Mouse (Mus musculus): ENCODE measurements at regions not wholly inside any gene's neighbourhood (a gene's known extent, or its start where the extent isn't known, plus 50 kb on each side); places are given as distances from the start of the nearest gene placed in this dataset.

- DNase-seq = peak; percentile 73
These were observed 55.5 kb upstream of the Hes1 start for GRCm38 (mm10) chr16:30008451-30009357.

- peak; percentile 23 for DNase-seq
These were observed 54.5 kb upstream of the Hes1 start for GRCm38 (mm10) chr16:30009521-30010186.

- DNase-seq = peak; percentile 52
These were observed 51.1 kb upstream of the Hes1 start for GRCm38 (mm10) chr16:30013123-30013522.

- no peak for DNase-seq
These were observed 50.2 kb upstream of the Hes1 start for GRCm38 (mm10) chr16:30013943-30014342.
